Comparison of ENCODE assay signal across 14 mouse cellular contexts in the genomic region with DNA sequence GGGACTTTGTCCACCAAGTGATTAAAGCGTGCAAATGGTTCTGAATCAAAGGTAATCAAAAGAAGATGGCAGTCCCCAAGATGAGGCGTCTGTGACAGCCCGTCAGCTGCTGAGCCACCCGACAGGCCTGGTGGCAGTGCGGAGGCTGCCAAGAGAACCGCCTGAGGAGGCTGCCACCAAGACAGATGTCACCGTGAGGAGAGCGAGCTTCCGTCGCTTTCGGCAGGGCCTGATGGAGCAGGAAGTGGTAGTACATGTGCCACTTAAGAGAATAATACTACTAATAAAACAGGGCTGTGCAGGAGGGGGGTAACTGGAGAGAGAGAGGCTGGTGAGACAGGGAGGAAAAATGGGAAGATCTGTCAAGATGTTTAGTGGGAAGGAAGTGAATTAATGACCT.
DNase-seq lines count a peak whose midpoint lies in the region; ATAC-seq and TF ChIP-seq lines count a peak whose summit lies in the region.
"Had no signal": no experiment of that assay in that cellular context is flagged by ENCODE, and none has a peak within 500 bp of the region (broad histone marks: within the 10 kb centered on the region; RNA-seq: fewer than 3 reads in every experiment).

No protein-coding gene starts in this region.

- peak; percentile 13 to 55 for DNase-seq in layer of hippocampus, adult 18-20 months (ENCODE audit: low spot score in 2 of 2)
- DNase-seq in layer of hippocampus, postnatal 25 days (ENCODE audit: extremely low spot score in 1 of 2, low spot score in 1 of 2): no peak
- peak; percentile 75 for DNase-seq in forebrain, postnatal 0 days
- peak; percentile 40 to 58 for DNase-seq in thymus, postnatal 36 days
- DNase-seq in kidney, postnatal 4 days: no peak
- DNase-seq: adrenal gland, postnatal 36 days; cerebellum, adult 11-12 months; kidney, adult 8-10 months; lung, postnatal 10 days had no signal

- no peaks in the 10 kb centered on the region for H3K27me3 ChIP-seq in forebrain, postnatal 0 days (ENCODE audit: insufficient read depth, low read length)
- 0 out of 2 replicates have a peak, but pooled peaks cover 2% of the 10 kb centered on the region for H3K27me3 ChIP-seq in midbrain, embryonic 13.5 days
- peaks cover 16% of the 10 kb centered on the region; the same call in 1 of the 2 replicates for H3K27me3 ChIP-seq in liver, embryonic 12.5 days (replicated peaks)

- no peaks in the 10 kb centered on the region for H3K36me3 ChIP-seq in forebrain, postnatal 0 days (ENCODE audit: insufficient read depth)
- H3K36me3 ChIP-seq in midbrain, embryonic 13.5 days: no peaks in the 10 kb centered on the region
- H3K36me3 ChIP-seq in liver, embryonic 12.5 days: no peaks in the 10 kb centered on the region
- H3K36me3 ChIP-seq: embryonic facial prominence, embryonic 12.5 days; heart, embryonic 10.5 days had no signal

- H3K4me1 ChIP-seq in forebrain, postnatal 0 days (ENCODE audit: insufficient read depth): no peaks in the 10 kb centered on the region
- peaks cover 24% of the 10 kb centered on the region for H3K4me1 ChIP-seq in midbrain, embryonic 13.5 days (replicated peaks)
- H3K4me1 ChIP-seq in liver, embryonic 12.5 days: no peaks in the 10 kb centered on the region

- WGBS in forebrain, postnatal 0 days: 31% methylated on average over 11 of the region's 11 CpGs
- WGBS in midbrain, embryonic 13.5 days: 45% methylated on average over 11 of the region's 11 CpGs
- 31% methylated on average over 11 of the region's 11 CpGs for WGBS in liver, embryonic 12.5 days (ENCODE audit: insufficient replicate concordance)

- H3K27ac ChIP-seq in forebrain, postnatal 0 days (ENCODE audit: low read depth, low read length): 0 out of 2 replicates have a peak overlapping the region, but pooled peaks have one; percentile 54
- H3K27ac ChIP-seq in midbrain, embryonic 13.5 days: 0 out of 2 replicates have a peak overlapping the region, but pooled peaks have one; percentile 30
- H3K27ac ChIP-seq in liver, embryonic 12.5 days: no peak overlapping the region
- H3K27ac ChIP-seq: embryonic facial prominence, embryonic 12.5 days; heart, embryonic 10.5 days had no signal

- no peak overlapping the region for H3K4me3 ChIP-seq in forebrain, postnatal 0 days (ENCODE audit: low read depth, low read length)
- H3K4me3 ChIP-seq in midbrain, embryonic 13.5 days (replicated peaks): no peak overlapping the region
- H3K4me3 ChIP-seq in liver, embryonic 12.5 days: no peak overlapping the region
- H3K4me3 ChIP-seq: embryonic facial prominence, embryonic 12.5 days had no signal

- no peak for TF ChIP-seq CTCF in forebrain, postnatal 0 days (IDR thresholded peaks at IDR 0.05; ENCODE audit: low read depth)

- H3K9me3 ChIP-seq in forebrain, postnatal 0 days (ENCODE audit: low read length): no peaks in the 10 kb centered on the region
- H3K9me3 ChIP-seq in midbrain, embryonic 13.5 days: no peaks in the 10 kb centered on the region
- no peaks in the 10 kb centered on the region for H3K9me3 ChIP-seq in liver, embryonic 12.5 days (replicated peaks)
- H3K9me3 ChIP-seq: embryonic facial prominence, embryonic 12.5 days; heart, embryonic 10.5 days had no signal

- ATAC-seq in forebrain, postnatal 0 days: peak; percentile 84
- ATAC-seq in midbrain, embryonic 13.5 days: 0 out of 2 replicates have a peak, but pooled peaks have one; percentile 50
- no peak for ATAC-seq in liver, embryonic 12.5 days

- no peak overlapping the region for H3K9ac ChIP-seq in forebrain, postnatal 0 days
- no peak overlapping the region for H3K9ac ChIP-seq in midbrain, embryonic 13.5 days (replicated peaks)
- H3K9ac ChIP-seq in liver, embryonic 12.5 days: no peak overlapping the region
- H3K9ac ChIP-seq: embryonic facial prominence, embryonic 12.5 days had no signal

- no peak overlapping the region for H3K4me2 ChIP-seq in forebrain, postnatal 0 days (ENCODE audit: low read depth)
- H3K4me2 ChIP-seq in midbrain, embryonic 13.5 days (replicated peaks): no peak overlapping the region
- H3K4me2 ChIP-seq in liver, embryonic 12.5 days: no peak overlapping the region
- H3K4me2 ChIP-seq: embryonic facial prominence, embryonic 12.5 days; liver, embryonic 11.5 days had no signal

Comparison
In these comparisons a context has a peak if more than half of its experiments do, and no peak if none do; other contexts are left out.
1. DNase-seq: peak in layer of hippocampus, adult 18-20 months (2 of 2), forebrain, postnatal 0 days (single experiment) and thymus, postnatal 36 days (2 of 2); none in layer of hippocampus, postnatal 25 days (0 of 2) and kidney, postnatal 4 days (0 of 2).